ENCODE assay signal across 17 mouse cellular contexts in the genomic region with DNA sequence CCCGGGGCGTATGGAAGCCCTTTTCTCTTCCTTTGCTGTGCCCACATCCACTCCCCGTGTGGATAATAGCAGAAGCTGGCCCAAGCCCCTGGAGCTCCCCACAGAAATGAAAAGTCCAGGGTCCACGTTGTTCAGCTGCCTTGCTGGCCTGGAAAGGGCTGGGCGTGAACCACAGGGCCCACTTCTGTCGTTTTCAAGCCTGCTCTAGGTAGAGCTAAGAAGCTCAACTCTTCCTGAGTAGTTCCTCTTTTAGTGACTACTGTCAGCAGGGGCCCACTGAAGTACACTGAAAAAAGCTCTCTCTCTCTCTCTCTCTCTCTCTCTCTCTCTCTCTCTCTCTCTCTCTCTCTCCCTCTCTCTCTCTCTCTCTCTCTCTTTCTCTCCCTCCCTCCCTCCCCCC. TPM values are rescaled to one million over a fixed set of nuclear protein-coding genes. Genes with fewer than 3 reads are reported as not detected.
DNase-seq lines count a peak whose midpoint lies in the region; ATAC-seq and TF ChIP-seq lines count a peak whose summit lies in the region.
"Had no signal": no experiment of that assay in that cellular context is flagged by ENCODE, and none has a peak within 500 bp of the region (broad histone marks: within the 10 kb centered on the region; RNA-seq: fewer than 3 reads in every experiment).

No protein-coding gene starts in this region.

- H3K4me1 ChIP-seq in stomach, embryonic 16.5 days (ENCODE audit: control insufficient read depth, insufficient read depth, low read length), result peaks cover 17% of the 10 kb centered on the region
- H3K4me1 ChIP-seq in stomach, postnatal 0 days (replicated peaks; ENCODE audit: control insufficient read depth, insufficient read depth), result 0 out of 2 replicates have a peak, but pooled peaks cover 4% of the 10 kb centered on the region
- H3K4me1 ChIP-seq in intestine, embryonic 15.5 days (replicated peaks), result peaks cover 42% of the 10 kb centered on the region

- H3K36me3 ChIP-seq in stomach, embryonic 16.5 days (ENCODE audit: control insufficient read depth, insufficient read depth, low read length), result no peaks in the 10 kb centered on the region
- no peaks in the 10 kb centered on the region for H3K36me3 ChIP-seq in stomach, postnatal 0 days (ENCODE audit: control insufficient read depth, insufficient read depth, low read length)
- no peaks in the 10 kb centered on the region for H3K36me3 ChIP-seq in intestine, embryonic 15.5 days
- H3K36me3 ChIP-seq: forebrain, embryonic 15.5 days; hindbrain, embryonic 10.5 days; lung, embryonic 15.5 days had no signal

- no peak overlapping the region for H3K4me2 ChIP-seq in stomach, embryonic 16.5 days (ENCODE audit: low read depth, low read length)
- H3K4me2 ChIP-seq in stomach, postnatal 0 days (replicated peaks; ENCODE audit: low read depth), result no peak overlapping the region
- H3K4me2 ChIP-seq in intestine, embryonic 15.5 days (replicated peaks), result peak overlapping the region; percentile 9; the same call in 1 of the 2 replicates
- H3K4me2 ChIP-seq: forebrain, embryonic 15.5 days; lung, embryonic 15.5 days had no signal

- no peak overlapping the region for H3K4me3 ChIP-seq in stomach, embryonic 16.5 days (replicated peaks; ENCODE audit: low read length)
- H3K4me3 ChIP-seq in stomach, postnatal 0 days (ENCODE audit: low read depth, low read length), result no peak overlapping the region
- H3K4me3 ChIP-seq in intestine, embryonic 15.5 days (replicated peaks), result no peak overlapping the region
- H3K4me3 ChIP-seq: forebrain, embryonic 15.5 days; hindbrain, embryonic 10.5 days; lung, embryonic 15.5 days had no signal

- intact Hi-C loops in heart, postnatal 36 days (cut with DNase I), result no loop called here

- DNase-seq in heart, adult 11 months, result peak; percentile 88
- no peak for DNase-seq in heart, postnatal 36 days
- DNase-seq in stomach, postnatal 0 days (ENCODE audit: low spot score), result no peak
- DNase-seq in testis, postnatal 14 days (ENCODE audit: low spot score), result no peak
- no peak for DNase-seq in embryo, embryonic 10 days (ENCODE audit: low spot score)
- no peak for DNase-seq in T-cell, adult 2 months (ENCODE audit: low spot score)
- DNase-seq: adrenal gland, postnatal 36 days; cerebellum, postnatal 14 days; left cerebral cortex, postnatal 4 days; right cerebral cortex, postnatal 14 days had no signal

- H3K27ac ChIP-seq in stomach, embryonic 16.5 days (ENCODE audit: low read length), result no peak overlapping the region
- H3K27ac ChIP-seq in stomach, postnatal 0 days (replicated peaks), result no peak overlapping the region
- peak overlapping the region; percentile 49; the same call in 1 of the 2 replicates for H3K27ac ChIP-seq in intestine, embryonic 15.5 days
- H3K27ac ChIP-seq: hindbrain, embryonic 10.5 days; lung, embryonic 15.5 days had no signal

- no peaks in the 10 kb centered on the region for H3K9me3 ChIP-seq in stomach, embryonic 16.5 days (replicated peaks; ENCODE audit: control insufficient read depth, low read length)
- no peaks in the 10 kb centered on the region for H3K9me3 ChIP-seq in stomach, postnatal 0 days (ENCODE audit: control insufficient read depth, low read length)
- no peaks in the 10 kb centered on the region for H3K9me3 ChIP-seq in intestine, embryonic 15.5 days
- H3K9me3 ChIP-seq: forebrain, embryonic 15.5 days; hindbrain, embryonic 10.5 days; lung, embryonic 15.5 days had no signal

- H3K27me3 ChIP-seq in stomach, embryonic 16.5 days (ENCODE audit: control insufficient read depth, insufficient read depth, low read length), result peaks cover 22% of the 10 kb centered on the region
- H3K27me3 ChIP-seq in stomach, postnatal 0 days (ENCODE audit: control insufficient read depth, insufficient read depth, low read length), result no peaks in the 10 kb centered on the region
- H3K27me3 ChIP-seq in intestine, embryonic 15.5 days (replicated peaks), result peaks cover 21% of the 10 kb centered on the region
- H3K27me3 ChIP-seq: Patski had no signal

- 62% methylated on average over 6 of the region's 6 CpGs for WGBS in stomach, embryonic 16.5 days
- WGBS in stomach, postnatal 0 days, result 56% methylated on average over 6 of the region's 6 CpGs
- 50% methylated on average over 6 of the region's 6 CpGs for WGBS in intestine, embryonic 15.5 days

- peak overlapping the region; percentile 7; the same call in 1 of the 2 replicates for H3K9ac ChIP-seq in stomach, embryonic 16.5 days (ENCODE audit: low read length)
- no peak overlapping the region for H3K9ac ChIP-seq in stomach, postnatal 0 days (ENCODE audit: low read length)
- no peak overlapping the region for H3K9ac ChIP-seq in intestine, embryonic 15.5 days
- H3K9ac ChIP-seq: forebrain, embryonic 15.5 days; lung, embryonic 15.5 days had no signal

- no peak for ATAC-seq in stomach, embryonic 16.5 days (ENCODE audit: insufficient read depth, low FRiP score)
- ATAC-seq in stomach, postnatal 0 days (ENCODE audit: low FRiP score, low TSS enrichment), result no peak
- ATAC-seq in intestine, embryonic 15.5 days, result peak; percentile 14; the same call in 1 of the 2 replicates
- ATAC-seq: forebrain, embryonic 15.5 days; midbrain, embryonic 16.5 days; Patski had no signal

- no peak for TF ChIP-seq EP300 in stomach, postnatal 0 days (optimal IDR thresholded peaks at IDR 0.05)

- no peak for TF ChIP-seq CTCF in stomach, postnatal 0 days (IDR thresholded peaks at IDR 0.05; ENCODE audit: low read depth)

RNA-seq across cellular contexts. Expression of a gene that starts 5.7 kb away (rescaled TPM):
- 1 to 10 TPM; 4.5 to 9.4 TPM for total RNA-seq in heart, postnatal 36 days (2021)
- polyA plus RNA-seq in stomach, embryonic 16.5 days (2015; fragmentation: Nextera tagmentation; extraction: Ambion mirVana), result 2.6 and 2.8 TPM in 2 replicates
- 8.8 and 11.3 TPM in 2 replicates for polyA plus RNA-seq in stomach, postnatal 0 days (2015; fragmentation: Nextera tagmentation; extraction: Ambion mirVana)
- 13.9 and 14.1 TPM in 2 replicates for polyA plus RNA-seq in intestine, embryonic 15.5 days (2015; fragmentation: Nextera tagmentation; extraction: Ambion mirVana)
